Mouse (Mus musculus): ENCODE results near the gene Gja4.

Gja4 gene

DNA sequence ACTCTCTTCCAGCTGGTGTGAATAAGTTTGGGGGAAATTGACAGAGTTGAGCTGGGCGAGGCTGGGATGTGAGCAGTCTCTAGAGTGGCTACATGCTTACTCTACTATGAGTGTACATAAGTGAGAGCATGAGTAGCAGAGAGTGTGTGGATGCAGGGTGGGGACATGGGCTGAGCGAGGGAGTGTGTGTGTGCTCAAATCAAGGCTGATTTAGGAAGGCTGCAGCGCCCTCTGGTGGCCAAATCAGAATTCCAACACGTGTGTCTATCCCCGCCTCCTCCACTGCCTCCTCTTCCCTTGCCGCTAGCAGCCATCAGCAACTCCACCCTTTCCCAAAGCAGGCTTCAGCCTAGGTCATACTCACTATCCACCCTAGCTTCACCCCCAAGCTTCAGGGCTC is 10.9 kb upstream of the Gja4 start:
- DNase-seq (ENCODE audit: low read depth, low spot score): peak; percentile 78

DNA sequence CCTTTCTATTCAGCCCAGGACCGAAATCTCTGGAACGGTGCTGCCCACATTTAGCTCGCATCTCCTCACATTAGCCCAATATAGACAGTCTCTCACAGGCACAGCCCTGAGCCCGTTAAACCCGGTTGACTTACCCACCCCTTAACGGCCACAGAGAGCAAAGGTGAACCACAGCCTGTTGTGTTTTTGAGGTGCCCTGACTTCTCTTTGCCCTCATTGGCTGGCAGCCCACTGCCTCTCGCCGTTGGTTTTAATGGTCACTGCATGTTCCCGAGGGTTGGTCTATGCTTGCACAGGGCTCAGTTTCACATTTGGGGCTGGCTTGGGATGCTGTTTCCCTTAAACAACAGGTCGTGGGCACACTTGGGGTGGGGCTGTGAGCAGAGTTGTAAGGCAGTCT is 10.5 kb upstream of the Gja4 start:
- no peak for DNase-seq (ENCODE audit: low read depth, low spot score)

DNA sequence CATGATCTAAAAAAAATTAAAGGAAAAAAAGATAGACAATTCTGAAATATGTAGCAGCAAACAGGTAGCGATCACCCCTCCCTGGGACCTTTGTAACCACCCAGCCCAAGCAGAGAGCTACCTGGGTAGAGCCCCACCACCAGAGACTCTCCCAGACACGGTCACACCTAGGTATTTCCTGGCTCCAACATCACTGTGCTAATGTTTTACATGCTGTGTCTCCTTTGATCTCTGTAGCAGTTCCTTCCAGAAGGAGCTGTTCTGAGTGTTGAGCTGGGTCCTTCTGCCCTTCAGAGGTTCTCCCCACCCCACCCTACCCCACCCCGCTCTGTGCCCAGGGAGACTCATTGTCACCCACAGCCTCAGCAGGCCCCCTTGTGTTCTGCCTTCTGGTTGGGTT is 9.8 kb upstream of the Gja4 start:
- DNase-seq (ENCODE audit: low read depth, low spot score): no peak

DNA sequence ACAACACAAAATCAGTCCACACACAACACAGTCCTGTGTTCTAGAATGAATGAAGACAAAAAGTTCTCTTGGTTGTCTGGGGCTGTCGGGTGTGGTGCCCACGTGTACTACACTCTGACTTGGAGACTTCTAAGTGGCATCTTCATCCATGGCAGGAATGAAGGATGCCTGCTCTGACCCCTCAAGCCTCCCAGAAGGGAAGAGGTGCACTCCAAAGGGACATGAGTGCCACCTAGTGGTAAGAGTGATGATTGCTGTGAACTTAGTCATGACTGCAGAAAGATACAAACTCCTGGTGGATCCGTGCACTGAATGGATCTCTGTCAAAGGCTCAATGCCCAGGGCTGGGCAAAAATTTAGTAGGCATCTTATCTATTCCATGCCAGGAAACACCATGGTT is 5.8 kb upstream of the Gja4 start:
- DNase-seq (ENCODE audit: low read depth, low spot score): peak; percentile 56

DNA sequence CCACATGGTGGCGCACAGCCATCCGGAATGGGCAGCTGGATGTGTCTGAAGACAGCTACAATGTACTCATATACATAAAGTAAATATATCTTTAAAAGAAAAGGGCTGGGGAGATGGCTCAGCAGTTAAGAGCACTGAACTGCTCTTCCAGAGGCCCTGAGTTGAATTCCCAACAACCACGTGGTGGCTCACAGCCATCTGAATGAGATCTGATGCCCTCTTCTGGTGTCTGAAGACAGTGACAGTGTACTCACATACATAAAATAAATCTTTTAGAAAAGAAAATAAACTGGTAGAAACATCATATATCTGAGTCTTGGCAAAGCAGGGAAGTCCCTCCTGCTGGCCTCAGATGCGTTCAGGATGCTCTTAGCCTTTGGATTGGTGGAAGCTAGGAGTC is 3.3 kb upstream of the Gja4 start:
- peak; percentile 12 for DNase-seq (ENCODE audit: low read depth, low spot score)

DNA sequence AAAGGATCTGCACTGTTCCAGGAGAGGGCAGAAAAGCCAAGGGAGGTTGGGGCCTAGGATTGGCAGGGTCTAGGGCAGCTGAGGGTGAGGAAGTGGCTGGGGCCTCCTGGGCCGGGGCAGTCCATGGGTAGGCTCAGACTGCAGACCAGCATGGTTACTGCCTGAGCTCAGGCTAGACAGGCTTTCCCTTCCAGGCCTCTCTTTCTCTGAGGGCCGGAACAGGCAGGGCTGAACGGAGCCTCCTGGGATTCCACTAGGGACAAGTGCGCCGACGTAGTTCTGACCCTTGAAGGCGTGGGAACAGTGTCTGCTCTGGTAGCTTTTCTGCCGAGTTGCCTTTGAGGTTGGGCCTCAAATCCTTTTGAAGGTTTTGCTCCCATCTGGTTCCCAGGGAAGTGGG is 1.9 kb upstream of the Gja4 start:
- no peak for DNase-seq (ENCODE audit: low read depth, low spot score)

DNA sequence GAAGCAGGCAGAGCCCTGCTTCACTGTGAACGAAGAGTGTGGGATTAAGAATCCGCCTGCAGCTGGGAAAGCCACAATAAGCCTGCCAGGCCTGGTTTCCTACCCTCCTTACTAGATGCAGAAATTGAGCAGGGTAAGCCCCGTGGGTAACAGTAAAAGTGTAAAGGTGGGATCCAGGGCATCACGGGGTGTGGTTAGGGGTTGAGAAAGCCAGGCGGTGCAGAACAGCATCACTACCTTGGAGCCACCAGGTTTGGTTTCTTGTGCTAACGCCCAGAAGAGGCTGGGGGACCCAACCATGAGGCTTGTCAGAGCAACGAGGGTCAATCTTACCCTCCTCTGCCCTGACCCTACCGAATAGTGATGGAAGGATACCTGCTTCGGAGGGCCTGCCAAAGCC is 746 bp upstream of the Gja4 start:
- no peak for DNase-seq (ENCODE audit: low read depth, low spot score)

DNA sequence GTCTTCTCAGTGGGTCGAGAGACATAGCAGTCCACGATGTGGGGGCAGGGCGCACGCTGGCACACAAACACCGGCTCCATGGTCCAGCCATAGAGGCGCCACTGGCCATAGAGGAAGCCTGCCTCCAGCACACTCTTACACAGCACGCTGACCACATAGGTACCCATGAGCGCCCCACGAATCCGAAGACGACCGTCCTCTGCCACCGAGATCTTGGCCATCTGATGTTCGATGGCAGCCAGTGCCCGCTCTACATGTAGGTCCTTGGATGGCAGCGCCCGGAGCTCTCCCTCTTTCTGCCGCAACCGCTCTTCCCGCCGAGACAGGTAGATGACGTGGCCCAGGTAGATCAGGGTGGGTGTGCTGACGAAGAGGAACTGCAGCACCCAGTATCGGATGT is 1.5 kb downstream of the Gja4 start:
- DNase-seq (ENCODE audit: low read depth, low spot score): no peak

DNA sequence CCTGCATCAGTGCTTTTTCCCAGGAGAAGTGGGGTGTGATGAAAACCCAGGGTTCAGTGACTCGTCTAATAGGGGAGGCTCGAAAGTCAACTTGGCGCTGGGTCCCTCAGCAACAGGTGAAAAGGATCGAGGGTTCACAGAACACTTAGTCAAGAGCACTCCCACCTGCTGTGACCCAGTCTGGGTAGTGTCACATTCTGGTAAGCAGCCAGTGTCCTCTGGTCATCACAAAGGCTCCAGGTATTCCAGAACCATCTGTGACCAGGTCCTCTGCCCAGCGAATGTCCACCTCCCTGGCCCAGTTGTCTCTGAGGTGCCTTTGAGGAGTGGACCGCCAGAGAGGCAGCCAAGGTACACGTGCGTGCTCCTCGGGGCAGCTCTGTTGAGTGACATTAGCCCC is 2.3 kb downstream of the Gja4 start:
- DNase-seq (ENCODE audit: low read depth, low spot score): no peak

DNA sequence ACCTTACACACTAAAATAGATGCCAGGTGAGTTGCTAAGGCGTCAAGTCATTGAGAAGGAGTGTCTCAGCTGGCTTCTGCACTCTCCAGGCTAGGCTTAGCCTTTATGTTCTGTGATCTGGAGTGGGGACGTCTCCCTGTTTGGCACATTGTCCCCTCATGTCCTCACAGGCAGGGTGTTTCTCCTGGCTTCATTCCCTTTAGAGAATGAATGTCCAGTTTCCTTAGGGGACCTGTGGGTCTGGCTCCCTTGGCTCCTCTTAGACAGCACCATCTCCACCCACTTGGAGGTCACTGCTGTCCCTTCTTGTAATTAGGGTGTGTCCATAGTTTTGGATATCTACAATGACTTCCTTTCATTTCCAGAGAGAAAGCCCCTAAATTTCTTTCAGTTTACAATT is 6.9 kb downstream of the Gja4 start:
- DNase-seq (ENCODE audit: low read depth, low spot score): no peak

DNA sequence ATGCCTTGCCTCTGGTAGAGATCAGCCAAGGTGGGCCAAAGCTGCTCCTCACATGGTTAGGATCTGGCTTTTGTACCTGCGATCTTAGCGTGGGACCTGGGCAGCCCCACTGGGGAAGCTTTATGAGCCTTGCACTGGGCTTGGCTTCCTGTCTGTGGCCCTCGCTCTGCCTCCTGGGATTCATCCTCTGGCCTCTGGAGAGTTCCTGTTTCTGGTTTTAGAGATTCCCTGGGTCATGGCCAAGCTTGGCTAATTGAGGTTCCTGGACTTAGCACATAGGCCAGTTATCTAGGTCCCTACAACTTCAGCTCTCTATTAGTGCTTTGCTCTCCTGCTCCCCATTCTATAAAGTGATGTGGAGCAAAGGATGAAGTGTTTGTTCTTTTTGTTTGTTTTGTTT is 10.0 kb downstream of the Gja4 start:
- no peak for DNase-seq (ENCODE audit: low read depth, low spot score)

DNA sequence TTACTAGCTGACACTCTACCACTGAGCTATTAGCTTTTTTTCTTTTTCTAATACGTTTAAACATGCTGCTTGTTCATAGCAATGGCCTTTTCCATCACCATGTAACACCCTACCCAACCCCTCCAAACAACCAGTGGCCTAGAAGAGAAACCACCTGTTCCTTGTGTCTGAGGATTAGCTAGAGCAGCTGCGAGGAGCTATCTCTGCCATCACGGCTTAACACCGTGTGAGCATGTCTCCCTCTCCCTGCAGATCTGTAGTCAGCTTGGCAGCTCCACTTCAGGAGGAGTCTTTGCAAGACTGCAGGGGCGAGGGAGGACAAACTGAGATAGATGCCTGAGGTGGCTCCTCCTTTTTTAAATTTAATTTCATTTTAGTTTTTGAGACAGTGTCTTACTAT is 13.3 kb downstream of the Gja4 start:
- DNase-seq (ENCODE audit: low read depth, low spot score): no peak

DNA sequence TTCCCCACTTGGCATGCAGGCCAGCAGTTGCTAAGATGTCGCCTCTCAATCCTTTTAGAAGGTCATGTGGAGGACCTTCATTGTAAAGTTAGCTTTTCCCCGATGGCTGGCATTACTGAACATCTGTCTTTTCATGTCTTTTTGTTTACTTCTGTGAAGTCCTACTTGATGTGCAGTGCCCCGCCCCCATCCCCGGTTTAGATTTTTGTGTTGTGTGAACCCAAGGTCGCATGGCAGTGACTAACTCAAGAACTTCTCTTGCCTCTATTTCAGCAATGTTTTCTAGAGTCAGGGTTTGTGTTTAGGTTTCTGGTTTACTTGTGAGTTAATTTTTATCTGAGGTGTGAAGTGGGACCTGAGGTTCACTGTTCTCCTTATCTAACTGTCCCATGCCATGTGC is 21.2 kb downstream of the Gja4 start:
- no peak for DNase-seq (ENCODE audit: low read depth, low spot score)

DNA sequence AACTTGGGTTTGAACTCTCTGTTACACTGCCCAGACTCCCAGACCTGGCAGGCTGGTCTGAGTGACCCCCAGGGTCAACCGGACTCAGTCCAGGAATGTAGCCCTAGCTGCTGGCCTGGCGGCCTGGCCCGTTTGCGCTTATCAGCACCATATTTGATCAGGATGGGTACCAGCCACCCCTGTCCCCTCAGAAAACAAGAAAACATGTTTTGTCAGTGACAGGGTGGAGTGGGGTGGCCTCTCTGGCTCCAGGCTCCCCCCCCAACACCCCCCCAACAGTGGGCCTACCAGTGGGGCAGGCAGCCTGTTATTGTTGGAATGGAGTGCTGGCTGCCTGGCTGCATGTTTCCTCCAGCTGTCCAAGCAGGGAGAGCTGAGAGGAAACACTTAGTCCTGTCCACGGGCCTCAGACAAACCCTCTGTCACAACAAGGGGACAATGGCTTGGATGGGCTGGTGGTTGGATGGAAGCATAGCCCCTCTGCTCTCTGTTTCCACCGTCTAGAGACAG is 24.7 kb downstream of the Gja4 start:
- no peak for DNase-seq (ENCODE audit: low read depth, low spot score)

DNA sequence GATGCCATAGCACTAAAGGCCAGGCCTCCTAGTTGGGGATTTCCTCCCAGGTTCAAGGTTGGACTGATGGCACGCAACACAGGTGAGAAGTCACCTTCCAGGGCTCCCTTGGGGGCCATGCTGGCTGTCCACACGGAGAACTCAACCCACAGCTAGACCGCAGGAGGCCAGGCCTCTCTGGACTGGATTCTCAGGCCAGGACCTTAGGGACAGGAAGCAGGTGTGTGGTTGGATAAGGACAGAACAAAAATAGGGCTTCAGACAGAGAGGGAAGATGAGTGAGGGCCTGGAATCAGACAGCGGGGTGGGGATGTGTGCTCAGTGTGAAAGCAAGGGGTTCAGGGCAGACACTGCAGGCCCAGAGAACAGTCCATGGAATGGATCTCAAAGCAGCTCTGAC is 26.9 kb downstream of the Gja4 start:
- DNase-seq (ENCODE audit: low read depth, low spot score): no peak

DNA sequence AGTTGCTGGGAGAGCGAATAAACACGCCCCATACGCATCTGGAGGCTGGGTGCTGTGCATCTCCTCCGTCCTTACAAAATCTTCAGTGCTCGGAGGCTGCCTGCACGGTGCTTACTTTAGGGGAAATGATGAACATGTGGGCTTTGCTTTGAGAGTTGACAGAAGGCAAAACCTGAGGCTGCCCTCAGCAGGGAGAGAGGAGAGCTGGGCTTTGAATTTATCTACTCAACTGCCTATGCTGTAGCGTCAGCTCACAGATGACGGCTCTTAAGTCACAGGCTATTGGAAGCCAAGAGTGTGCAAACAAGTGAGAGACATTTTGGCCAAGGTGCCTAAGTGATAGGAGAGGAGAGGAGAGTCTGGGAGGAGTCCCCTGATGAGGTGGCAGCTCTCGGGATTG is 34.6 kb downstream of the Gja4 start:
- no peak for DNase-seq (ENCODE audit: low read depth, low spot score)

DNA sequence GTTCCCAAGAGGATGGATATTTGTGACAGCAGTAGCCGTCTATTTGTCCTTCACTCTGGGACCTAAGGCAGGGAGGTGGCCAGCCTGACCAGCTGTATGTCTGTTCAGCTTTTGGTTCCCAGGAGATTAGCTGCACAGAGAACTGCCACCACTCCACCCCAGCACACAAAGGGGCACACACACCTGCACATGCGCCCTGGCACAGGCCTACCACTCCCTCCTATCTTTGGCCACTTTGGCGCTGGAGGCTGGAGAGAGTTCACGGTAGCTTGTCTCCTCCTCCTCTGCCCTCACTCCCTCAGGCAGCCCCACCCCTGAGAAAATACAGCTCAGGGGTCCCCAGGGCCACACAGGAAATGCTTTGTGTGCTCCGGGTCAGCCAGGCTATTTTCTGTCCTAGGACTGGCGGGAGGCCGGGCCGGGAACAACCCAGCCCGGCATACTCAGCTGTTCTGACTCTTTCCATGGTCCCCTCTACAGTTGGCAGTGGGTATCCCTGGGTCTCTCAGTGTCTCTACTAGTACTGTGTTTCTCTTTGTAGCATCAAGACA is 35.3 kb downstream of the Gja4 start:
- DNase-seq (ENCODE audit: low read depth, low spot score): no peak

DNA sequence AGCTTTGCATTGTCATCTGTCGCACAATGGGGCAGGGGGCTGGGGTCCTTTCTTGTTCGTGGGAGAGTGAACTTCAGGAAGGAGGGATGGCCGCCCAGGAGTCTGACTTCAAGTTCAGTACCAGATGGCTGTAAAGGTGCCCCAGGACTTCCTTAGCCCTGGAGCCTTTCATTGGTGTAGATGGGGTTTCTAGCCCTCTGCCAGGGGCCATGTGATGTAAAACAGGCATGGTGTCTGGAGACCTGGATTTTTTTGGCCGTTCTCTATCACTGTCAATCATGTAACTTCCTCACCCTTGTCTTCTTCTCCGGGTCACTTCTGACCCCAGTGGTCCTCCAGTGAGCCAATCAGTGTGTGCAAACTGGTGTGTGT is 49.7 kb downstream of the Gja4 start:
- no peak for DNase-seq (ENCODE audit: low read depth, low spot score)

DNA sequence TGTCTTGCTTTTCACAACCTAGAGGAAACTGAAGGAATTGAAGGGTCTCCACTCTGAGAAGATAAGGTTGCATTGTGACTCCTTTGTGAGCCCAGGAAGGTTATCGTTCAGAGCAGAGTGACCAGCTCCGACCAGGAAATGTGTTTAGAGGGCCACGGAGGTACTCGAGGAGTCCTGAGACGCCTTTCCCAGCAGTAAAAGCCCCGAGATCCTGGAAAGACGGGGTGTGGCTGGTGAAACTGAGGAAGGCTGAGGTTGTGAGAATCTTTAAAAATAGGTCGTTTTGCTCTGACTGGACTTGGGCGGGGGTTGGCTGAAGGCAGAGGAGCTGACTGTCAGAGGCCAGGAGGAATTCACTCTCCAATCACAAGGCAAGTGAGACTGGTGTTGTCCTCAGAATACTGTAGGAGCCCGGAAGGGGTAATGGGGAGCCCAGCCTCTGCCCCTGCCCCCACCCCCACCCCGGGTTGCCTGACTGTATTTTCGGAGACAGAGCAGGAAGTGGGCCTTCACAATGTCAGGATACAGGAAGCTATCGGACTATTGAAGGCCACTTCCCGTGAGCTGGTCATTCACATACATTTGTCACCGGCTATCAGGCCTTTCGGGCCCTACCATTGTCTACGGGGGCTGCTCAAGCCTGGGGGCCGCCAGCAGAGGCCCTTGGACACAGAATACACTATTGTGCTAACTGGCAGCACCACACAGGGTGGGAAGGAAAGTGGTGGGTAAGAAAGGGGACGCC is 50.2 kb downstream of the Gja4 start:
- no peak for DNase-seq (ENCODE audit: low read depth, low spot score)

DNA sequence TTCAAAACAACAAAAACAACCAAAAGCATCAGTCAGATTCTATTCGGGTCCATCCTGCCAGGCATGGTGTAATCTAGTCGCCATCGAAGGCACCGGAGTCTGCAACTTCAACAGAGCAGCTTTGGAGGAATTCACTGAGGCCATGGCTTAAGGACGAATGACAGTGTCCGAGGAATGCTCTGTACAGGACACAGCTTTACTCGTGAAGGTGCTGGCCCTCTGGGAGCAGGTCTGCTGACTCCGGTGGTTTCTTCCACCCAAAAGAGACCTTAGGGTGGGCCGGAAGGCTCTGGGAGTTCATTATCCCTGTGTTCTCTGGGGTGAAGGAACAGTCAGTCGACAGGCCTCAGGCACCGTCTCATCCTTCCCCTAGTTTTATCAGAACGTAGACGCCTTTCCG is 52.2 kb downstream of the Gja4 start:
- DNase-seq (ENCODE audit: low read depth, low spot score): no peak

Measured in A20 (cell line).